Mouse (Mus musculus) midbrain, embryonic 14.5 days (tissue): ENCODE measurements at regions not wholly inside any gene's neighbourhood (a gene's known extent, or its start where the extent isn't known, plus 50 kb on each side); places are given as distances from the start of the nearest gene placed in this dataset.

ENCODE experiments used
- ATAC-seq: fragments of 200-750 bp; cut with Nextera tagmentation; 2 replicates; pipeline ENCODE4 v1.8.0; 2017; ENCODE audit warnings: moderate number of reproducible peaks, moderate library complexity; ENCODE audit not compliant: low FRiP score, low TSS enrichment
- DNase-seq: peaks from one replicate; pipeline ENCODE4 v3.0.0-alpha.2; 2015
- H3K27ac ChIP-seq: fragments of 300-500 bp; sonication (generic); replicated peaks from 2 replicates; pipeline ENCODE4 v1.5.1; 2014; ENCODE audit warnings: mild to moderate bottlenecking, low read depth, low read length, moderate library complexity
- H3K27me3 ChIP-seq: fragments of 300-500 bp; sonication (generic); 2 replicates; pipeline ENCODE4 v1.6.1; 2014; ENCODE audit warnings: low read length, control low read depth, mixed read lengths; ENCODE audit not compliant: control insufficient read depth, insufficient read depth
- H3K36me3 ChIP-seq: fragments of 300-500 bp; sonication (generic); 2 replicates; pipeline ENCODE4 v1.6.1; 2014; ENCODE audit warnings: low read length, control low read depth; ENCODE audit not compliant: control insufficient read depth, insufficient read depth
- H3K4me1 ChIP-seq: fragments of 300-500 bp; sonication (generic); 2 replicates; pipeline ENCODE4 v1.6.1; 2014; ENCODE audit warnings: mild to moderate bottlenecking, antibody characterized with exemption, low read length, control low read depth; ENCODE audit not compliant: control insufficient read depth, insufficient read depth
- H3K4me2 ChIP-seq: fragments of 300-500 bp; sonication (generic); 2 replicates; pipeline ENCODE4 v1.6.1; 2014; ENCODE audit warnings: mild to moderate bottlenecking, low read length, moderate library complexity
- H3K4me3 ChIP-seq: fragments of 300-500 bp; sonication (generic); replicated peaks from 2 replicates; pipeline ENCODE4 v1.5.1; 2014; ENCODE audit warnings: low read depth, low read length
- H3K9ac ChIP-seq: fragments of 300-500 bp; sonication (generic); replicated peaks from 2 replicates; pipeline ENCODE4 v1.6.1; 2014; ENCODE audit warnings: mild to moderate bottlenecking, low read length, moderate library complexity
- H3K9me3 ChIP-seq: fragments of 300-500 bp; sonication (generic); 2 replicates; pipeline ENCODE4 v1.6.1; 2016; ENCODE audit warnings: low read length, control low read depth, mixed read lengths; ENCODE audit not compliant: control insufficient read depth
- WGBS: fragments of 180-500 bp; shearing (Covaris S2); extraction: QIAGEN DNeasy Blood & Tissue Kit; methylation state at CpG from one replicate; pipeline ENCODE4 v1.1.7; 2014; 5-methylcytosine and 5-hydroxymethylcytosine counted together

DNA sequence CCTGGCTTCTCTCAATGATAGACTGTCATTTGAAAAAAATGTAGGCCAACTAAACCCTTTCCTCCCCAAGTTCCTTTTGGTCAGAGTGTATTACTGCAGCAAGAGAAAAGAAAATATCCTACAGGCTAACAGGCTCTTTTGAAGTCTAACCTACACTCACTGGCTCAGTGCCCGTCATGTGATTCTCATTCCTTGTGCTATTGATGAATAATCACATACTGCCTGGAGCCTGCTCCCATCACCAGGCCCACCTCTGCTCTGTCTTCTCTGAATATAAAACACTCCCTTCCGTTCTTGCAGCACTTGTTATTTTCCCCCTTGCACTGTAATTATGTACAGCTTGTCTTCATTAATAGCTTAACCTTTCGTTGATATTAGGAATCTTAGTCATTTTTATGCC lies 809.7 kb downstream of the Dpp10 start:
- no peak overlapping the region for H3K4me2 ChIP-seq
- no peaks in the 10 kb centered on the region for H3K9me3 ChIP-seq
- H3K4me3 ChIP-seq, result no peak overlapping the region
- DNase-seq, result peak; percentile 35
- no peaks in the 10 kb centered on the region for H3K27me3 ChIP-seq
- no peak overlapping the region for H3K27ac ChIP-seq
- H3K4me1 ChIP-seq, result no peaks in the 10 kb centered on the region
- 79% methylated on average over 3 of the region's 3 CpGs for WGBS
- 0 out of 2 replicates have a peak, but pooled peaks have one; percentile 27 for ATAC-seq
- no peaks in the 10 kb centered on the region for H3K36me3 ChIP-seq
- no peak overlapping the region for H3K9ac ChIP-seq

DNA sequence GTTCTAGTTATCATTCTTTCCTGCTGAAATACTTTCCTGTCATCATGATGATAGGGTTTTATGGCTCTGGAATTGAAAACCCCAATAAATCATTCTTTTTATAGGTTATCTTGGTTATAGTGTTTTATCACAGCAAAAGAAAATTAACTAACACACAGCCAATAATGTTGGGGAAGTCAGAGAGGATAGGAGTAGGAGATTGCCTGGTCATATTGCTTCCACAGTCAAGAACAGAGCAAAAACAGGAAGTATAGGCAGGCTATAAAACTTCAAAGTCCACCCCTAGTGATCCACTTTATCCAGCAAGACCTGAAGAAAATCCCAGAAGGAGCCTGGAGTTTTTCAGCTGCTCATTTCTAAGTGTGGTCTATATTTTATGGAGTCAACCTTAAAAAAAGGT lies 824.4 kb downstream of the Dpp10 start:
- H3K4me1 ChIP-seq, result no peaks in the 10 kb centered on the region
- H3K9me3 ChIP-seq, result no peaks in the 10 kb centered on the region
- DNase-seq, result no peak
- H3K36me3 ChIP-seq, result no peaks in the 10 kb centered on the region
- H3K9ac ChIP-seq, result no peak overlapping the region
- H3K27me3 ChIP-seq, result no peaks in the 10 kb centered on the region
- H3K4me2 ChIP-seq, result no peak overlapping the region
- no peak overlapping the region for H3K27ac ChIP-seq
- no peak overlapping the region for H3K4me3 ChIP-seq
- no peak for ATAC-seq

DNA sequence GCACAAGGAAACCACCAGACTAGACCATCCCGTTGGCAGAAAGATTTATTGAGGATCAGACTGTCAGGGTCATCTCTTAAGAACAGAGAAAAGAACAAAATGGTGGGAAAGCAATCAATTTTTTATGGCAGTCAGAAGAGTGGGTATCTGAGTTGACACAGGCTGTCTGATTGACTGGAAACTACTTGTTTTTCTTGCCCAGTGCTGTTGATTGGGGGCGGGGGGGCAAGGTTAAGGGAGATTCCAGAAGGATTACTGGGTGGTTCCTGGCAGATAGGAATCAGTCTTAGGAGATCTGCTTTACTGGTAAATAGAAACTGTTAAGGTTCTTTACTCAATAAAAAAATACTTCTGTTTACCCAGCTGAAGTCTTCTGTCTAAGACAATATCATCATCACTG lies 824.9 kb downstream of the Dpp10 start:
- Histone ChIP-seq H3K9ac (no peak overlapping the region), H3K4me1 (no peaks in the 10 kb centered on the region), H3K27ac (no peak overlapping the region), H3K4me2 (no peak overlapping the region), H3K9me3 (no peaks in the 10 kb centered on the region), H3K36me3 (no peaks in the 10 kb centered on the region), H3K27me3 (no peaks in the 10 kb centered on the region), H3K4me3 (no peak overlapping the region)
- DNase-seq (no peak), ATAC-seq (no peak)
- WGBS, result 73% methylated on average over 2 of the region's 2 CpGs
